Mouse (Mus musculus) small intestine, adult 2 months (tissue): ENCODE data around the gene Smad1.

ENCODE experiments used
- CTCF ChIP-seq: fragments of 200-500 bp; IDR thresholded peaks from 2 replicates; pipeline ENCODE4 v1.5.1; 2012; ENCODE audit warnings: low read depth, mild to moderate bottlenecking, control low read depth, inconsistent platforms, low read length, moderate library complexity, mixed read lengths; ENCODE audit not compliant: insufficient replicate concordance, insufficient read length; ENCODE audit errors: extremely low read depth
- POLR2A ChIP-seq: fragments of 200-500 bp; IDR thresholded peaks from 2 replicates; pipeline ENCODE4 v1.6.1; 2012; ENCODE audit warnings: low read depth, mild to moderate bottlenecking, control low read depth, inconsistent platforms, low read length, moderate library complexity

GRCm38 (mm10) chr8:79324036-79324435 is 75.3 kb downstream of the Smad1 start:
- TF ChIP-seq POLR2A (no peak), CTCF (no peak)
